Mouse (Mus musculus): ENCODE measurements around the gene Pi16.

DNA sequence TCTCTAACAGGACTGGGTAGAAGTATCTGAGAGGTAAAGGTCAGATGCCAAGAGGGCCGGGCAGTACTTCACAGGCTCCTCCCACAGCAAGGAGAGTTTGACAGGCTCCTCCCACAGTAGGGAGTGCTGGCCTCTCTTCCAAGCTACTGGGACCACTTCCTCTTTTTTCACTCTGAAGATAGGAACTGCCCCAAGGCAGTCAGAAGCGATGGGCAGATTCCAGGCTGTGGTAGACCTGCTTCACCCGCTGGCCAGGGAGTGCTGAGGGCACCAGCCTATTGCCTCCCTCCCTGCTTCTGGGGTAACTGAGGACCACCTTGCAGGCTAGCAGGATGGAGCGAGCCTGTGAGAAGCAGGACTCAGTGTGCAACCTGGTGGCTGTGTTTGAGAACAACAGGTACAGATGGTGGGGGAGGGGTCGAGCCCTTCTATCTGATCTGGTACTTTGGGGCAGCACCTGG lies 43.3 kb downstream of the Pi16 start, which contains the start of gene Fgd2:
- TF ChIP-seq CTCF (IDR thresholded peaks at IDR 0.05; ENCODE audit: low read depth): peak; percentile 39; the same call in 1 of the 2 replicates
- no peak for TF ChIP-seq EP300 (optimal IDR thresholded peaks at IDR 0.05)
